Mouse (Mus musculus): ENCODE measurements at regions not wholly inside any gene's neighbourhood (a gene's known extent, or its start where the extent isn't known, plus 50 kb on each side); places are given as distances from the start of the nearest gene placed in this dataset.

- Histone ChIP-seq H3K4me2 (ENCODE audit: low read length) (no peak overlapping the region), H3K9me3 (replicated peaks; ENCODE audit: low read length) (no peaks in the 10 kb centered on the region), H3K27ac (no peak overlapping the region), H3K4me1 (replicated peaks; ENCODE audit: insufficient read depth, low read length) (no peaks in the 10 kb centered on the region), H3K36me3 (ENCODE audit: insufficient read depth, low read length) (no peaks in the 10 kb centered on the region), H3K4me3 (replicated peaks; ENCODE audit: low read depth, low read length) (no peak overlapping the region), H3K27me3 (ENCODE audit: insufficient read depth, low read length) (no peaks in the 10 kb centered on the region), H3K9ac (ENCODE audit: low read depth, low read length) (no peak overlapping the region)
- no peak for TF ChIP-seq CTCF (IDR thresholded peaks at IDR 0.05; ENCODE audit: low read depth)
- no peak for ATAC-seq (replicated peaks; ENCODE audit: low FRiP score, low read depth)
- DNase-seq (ENCODE audit: low spot score) = no peak
- WGBS = 75% methylated on average over 4 of the region's 4 CpGs
Observed at GRCm38 (mm10) chr16:25615229-25615628, 68.3 kb upstream of the Trp63 start.

GRCm38 (mm10) chr16:25615646-25616045, 67.9 kb upstream of the Trp63 start:
- H3K4me3 ChIP-seq (replicated peaks; ENCODE audit: low read depth, low read length) = no peak overlapping the region
- no peaks in the 10 kb centered on the region for H3K27me3 ChIP-seq (ENCODE audit: insufficient read depth, low read length)
- DNase-seq (ENCODE audit: low spot score) = no peak
- H3K27ac ChIP-seq = no peak overlapping the region
- no peak for TF ChIP-seq CTCF (IDR thresholded peaks at IDR 0.05; ENCODE audit: low read depth)
- no peaks in the 10 kb centered on the region for H3K4me1 ChIP-seq (replicated peaks; ENCODE audit: insufficient read depth, low read length)
- H3K9me3 ChIP-seq (replicated peaks; ENCODE audit: low read length) = no peaks in the 10 kb centered on the region
- H3K9ac ChIP-seq (ENCODE audit: low read depth, low read length) = no peak overlapping the region
- H3K36me3 ChIP-seq (ENCODE audit: insufficient read depth, low read length) = no peaks in the 10 kb centered on the region
- no peak overlapping the region for H3K4me2 ChIP-seq (ENCODE audit: low read length)
- ATAC-seq (replicated peaks; ENCODE audit: low FRiP score, low read depth) = no peak

GRCm38 (mm10) chr16:25618898-25619297, 64.7 kb upstream of the Trp63 start:
- Histone ChIP-seq H3K4me2 (ENCODE audit: low read length) (no peak overlapping the region), H3K36me3 (ENCODE audit: insufficient read depth, low read length) (no peaks in the 10 kb centered on the region), H3K9me3 (replicated peaks; ENCODE audit: low read length) (no peaks in the 10 kb centered on the region), H3K4me1 (replicated peaks; ENCODE audit: insufficient read depth, low read length) (no peaks in the 10 kb centered on the region), H3K27me3 (ENCODE audit: insufficient read depth, low read length) (no peaks in the 10 kb centered on the region), H3K4me3 (replicated peaks; ENCODE audit: low read depth, low read length) (no peak overlapping the region), H3K9ac (ENCODE audit: low read depth, low read length) (no peak overlapping the region), H3K27ac (no peak overlapping the region)
- ATAC-seq (replicated peaks; ENCODE audit: low FRiP score, low read depth) (no peak), DNase-seq (ENCODE audit: low spot score) (no peak)
- WGBS = 79% methylated on average over 4 of the region's 4 CpGs
- no peak for TF ChIP-seq CTCF (IDR thresholded peaks at IDR 0.05; ENCODE audit: low read depth)

- no peaks in the 10 kb centered on the region for H3K36me3 ChIP-seq (ENCODE audit: insufficient read depth, low read length)
- H3K27ac ChIP-seq = no peak overlapping the region
- no peaks in the 10 kb centered on the region for H3K9me3 ChIP-seq (replicated peaks; ENCODE audit: low read length)
- ATAC-seq (replicated peaks; ENCODE audit: low FRiP score, low read depth) (no peak), DNase-seq (ENCODE audit: low spot score) (no peak)
- H3K4me1 ChIP-seq (replicated peaks; ENCODE audit: insufficient read depth, low read length) = no peaks in the 10 kb centered on the region
- H3K4me2 ChIP-seq (ENCODE audit: low read length) = no peak overlapping the region
- TF ChIP-seq CTCF (IDR thresholded peaks at IDR 0.05; ENCODE audit: low read depth) = no peak
- H3K27me3 ChIP-seq (ENCODE audit: insufficient read depth, low read length) = no peaks in the 10 kb centered on the region
- no peak overlapping the region for H3K4me3 ChIP-seq (replicated peaks; ENCODE audit: low read depth, low read length)
- no peak overlapping the region for H3K9ac ChIP-seq (ENCODE audit: low read depth, low read length)
- 86% methylated on average over 2 of the region's 2 CpGs for WGBS
Observed at GRCm38 (mm10) chr16:25622651-25623050, 60.9 kb upstream of the Trp63 start.

GRCm38 (mm10) chr16:25623986-25624623, 59.5 kb upstream of the Trp63 start:
- WGBS = 65% methylated on average over 1 of the region's 1 CpGs
- DNase-seq (ENCODE audit: low spot score) = no peak

GRCm38 (mm10) chr16:25629750-25630149, 53.8 kb upstream of the Trp63 start:
- H3K9me3 ChIP-seq (replicated peaks; ENCODE audit: low read length) = no peaks in the 10 kb centered on the region

More at GRCm38 (mm10) chr16:25623986-25624623, 59.5 kb upstream of the Trp63 start:
- no peaks in the 10 kb centered on the region for H3K27me3 ChIP-seq (ENCODE audit: insufficient read depth, low read length)
- H3K4me3 ChIP-seq (replicated peaks; ENCODE audit: low read depth, low read length) = no peak overlapping the region
- no peak for TF ChIP-seq CTCF (IDR thresholded peaks at IDR 0.05; ENCODE audit: low read depth)
- no peak overlapping the region for H3K9ac ChIP-seq (ENCODE audit: low read depth, low read length)
- H3K36me3 ChIP-seq (ENCODE audit: insufficient read depth, low read length) = no peaks in the 10 kb centered on the region
- H3K4me1 ChIP-seq (replicated peaks; ENCODE audit: insufficient read depth, low read length) = no peaks in the 10 kb centered on the region
- H3K4me2 ChIP-seq (ENCODE audit: low read length) = no peak overlapping the region
- H3K27ac ChIP-seq = no peak overlapping the region
- no peaks in the 10 kb centered on the region for H3K9me3 ChIP-seq (replicated peaks; ENCODE audit: low read length)
- no peak for ATAC-seq (replicated peaks; ENCODE audit: low FRiP score, low read depth)

More at GRCm38 (mm10) chr16:25629750-25630149, 53.8 kb upstream of the Trp63 start:
- Histone ChIP-seq H3K36me3 (ENCODE audit: insufficient read depth, low read length) (no peaks in the 10 kb centered on the region), H3K4me1 (replicated peaks; ENCODE audit: insufficient read depth, low read length) (no peaks in the 10 kb centered on the region), H3K4me3 (replicated peaks; ENCODE audit: low read depth, low read length) (no peak overlapping the region), H3K27ac (no peak overlapping the region), H3K4me2 (ENCODE audit: low read length) (no peak overlapping the region), H3K27me3 (ENCODE audit: insufficient read depth, low read length) (no peaks in the 10 kb centered on the region), H3K9ac (ENCODE audit: low read depth, low read length) (no peak overlapping the region)
- TF ChIP-seq CTCF (IDR thresholded peaks at IDR 0.05; ENCODE audit: low read depth) = no peak
- 61% methylated on average over 3 of the region's 3 CpGs for WGBS
- no peak for ATAC-seq (replicated peaks; ENCODE audit: low FRiP score, low read depth)
- DNase-seq (ENCODE audit: low spot score) = no peak
